Mouse (Mus musculus): ENCODE measurements around the gene Fgfr2.

GRCm38 (mm10) chr7:132506226-132506625 is 616.9 kb downstream of the Fgfr2 start:
- TF ChIP-seq CTCF (IDR thresholded peaks at IDR 0.05; ENCODE audit: low read depth) = no peak
- no peak for TF ChIP-seq EP300 (IDR thresholded peaks at IDR 0.05; ENCODE audit: low read depth)

Measured in liver, postnatal 0 days (tissue).